Mouse (Mus musculus) C2C12 (cell line): ENCODE measurements around the gene C1qtnf2. TPM values are rescaled to one million over a fixed set of nuclear protein-coding genes. Genes with fewer than 3 reads are reported as not detected.

ENCODE experiments used
- H3K27me3 ChIP-seq: one replicate; pipeline ENCODE4 v1.6.1; 2011; ENCODE audit not compliant: control insufficient read depth, insufficient read depth, insufficient read length
- H3K36me3 ChIP-seq: one replicate; pipeline ENCODE4 v1.6.1; 2011; ENCODE audit not compliant: control insufficient read depth, insufficient read depth
- H3K4me3 ChIP-seq: one replicate; pipeline ENCODE4 v1.5.1; 2011; ENCODE audit warnings: mild to moderate bottlenecking, control low read depth; ENCODE audit not compliant: poor library complexity, insufficient read depth, severe bottlenecking
- H3K79me2 ChIP-seq: one replicate; pipeline ENCODE4 v1.6.1; 2011; ENCODE audit not compliant: control insufficient read depth, insufficient read depth
- H3K79me3 ChIP-seq: one replicate; pipeline ENCODE4 v1.6.1; 2011; ENCODE audit warnings: low read depth, control low read depth
- H3ac ChIP-seq: one replicate; pipeline ENCODE3; 2011; ENCODE audit warnings: low read depth; ENCODE audit not compliant: control insufficient read depth, insufficient read length
- CEBPB ChIP-seq: IDR thresholded peaks from one replicate; pipeline ENCODE4 v1.6.1; 2011; ENCODE audit warnings: low read depth, mild to moderate bottlenecking, control low read depth, moderate library complexity
- CTCF ChIP-seq: IDR thresholded peaks from one replicate; pipeline ENCODE4 v1.5.1; 2011; ENCODE audit not compliant: control insufficient read depth, insufficient read depth, insufficient read length
- FOSL1 ChIP-seq: IDR thresholded peaks from one replicate; pipeline ENCODE4 v1.8.0; 2011; ENCODE audit warnings: mild to moderate bottlenecking, low read length; ENCODE audit not compliant: poor library complexity, insufficient read depth, severe bottlenecking
- MAX ChIP-seq: IDR thresholded peaks from one replicate; pipeline ENCODE4 v1.6.1; 2011; ENCODE audit warnings: mild to moderate bottlenecking, control low read depth
- MYOD1 ChIP-seq: IDR thresholded peaks from one replicate; pipeline ENCODE4 v1.6.1; 2011; ENCODE audit warnings: low read depth; ENCODE audit not compliant: control insufficient read depth, insufficient read length
- MYOG ChIP-seq: IDR thresholded peaks from one replicate; pipeline ENCODE4 v1.6.1; 2011; ENCODE audit not compliant: control insufficient read depth, insufficient read length; ENCODE audit errors: extremely low read depth
- USF1 ChIP-seq: IDR thresholded peaks from one replicate; pipeline ENCODE4 v1.6.1; 2011; ENCODE audit warnings: low read depth, mild to moderate bottlenecking, control low read depth, moderate library complexity
- polyA plus RNA-seq: library from polyadenylated mRNA; unstranded; fragments of >200 nt; fragmentation: generic; extraction: Trizol; gene quantifications from one replicate; pipeline ENCODE4 v1.2.1, GENCODE M21; 2012; ENCODE audit warnings: missing spikeins

C1qtnf2 gene
- polyA plus RNA-seq, 1 experiment = 0.09 TPM

GRCm38 (mm10) chr11:43484057-43484456 is 10.0 kb downstream of the C1qtnf2 start:
- TF ChIP-seq CEBPB (no peak), MAX (no peak), FOSL1 (no peak), USF1 (no peak), MYOG (no peak), CTCF (no peak), MYOD1 (no peak)
- Histone ChIP-seq H3K79me2 (no peaks in the 10 kb centered on the region), H3K27me3 (peaks cover 31% of the 10 kb centered on the region), H3K36me3 (no peaks in the 10 kb centered on the region), H3K4me3 (no peak overlapping the region), H3ac (no peak overlapping the region), H3K79me3 (no peaks in the 10 kb centered on the region)

GRCm38 (mm10) chr11:43484652-43485051 is 10.6 kb downstream of the C1qtnf2 start:
- H3K27me3 ChIP-seq = peaks cover 29% of the 10 kb centered on the region
- TF ChIP-seq CEBPB (no peak), FOSL1 (no peak), MYOD1 (no peak), CTCF (no peak), USF1 (no peak), MYOG (no peak), MAX (no peak)
- H3K36me3 ChIP-seq = no peaks in the 10 kb centered on the region
- H3K79me2 ChIP-seq = no peaks in the 10 kb centered on the region
- no peaks in the 10 kb centered on the region for H3K79me3 ChIP-seq
- no peak overlapping the region for H3K4me3 ChIP-seq
- no peak overlapping the region for H3ac ChIP-seq

GRCm38 (mm10) chr11:43485855-43486254 is 11.8 kb downstream of the C1qtnf2 start:
- Histone ChIP-seq H3K79me2 (no peaks in the 10 kb centered on the region), H3K4me3 (no peak overlapping the region), H3K27me3 (peaks cover 28% of the 10 kb centered on the region), H3ac (no peak overlapping the region), H3K36me3 (no peaks in the 10 kb centered on the region), H3K79me3 (no peaks in the 10 kb centered on the region)
- TF ChIP-seq MYOD1 (no peak), MYOG (no peak), CEBPB (no peak), FOSL1 (no peak), CTCF (no peak), MAX (no peak), USF1 (no peak)

GRCm38 (mm10) chr11:43492663-43493062 is 18.6 kb downstream of the C1qtnf2 start:
- Histone ChIP-seq H3K27me3 (peaks cover 6% of the 10 kb centered on the region), H3ac (no peak overlapping the region), H3K36me3 (no peaks in the 10 kb centered on the region), H3K79me3 (no peaks in the 10 kb centered on the region), H3K79me2 (no peaks in the 10 kb centered on the region), H3K4me3 (no peak overlapping the region)
- TF ChIP-seq CTCF (peak; percentile 42), CEBPB (no peak)

- H3K27me3 ChIP-seq = peaks cover 9% of the 10 kb centered on the region
- no peak overlapping the region for H3K4me3 ChIP-seq
- no peaks in the 10 kb centered on the region for H3K79me2 ChIP-seq
- no peak overlapping the region for H3ac ChIP-seq
- peak; percentile 27 for TF ChIP-seq CTCF
- no peak for TF ChIP-seq MYOD1
- no peaks in the 10 kb centered on the region for H3K36me3 ChIP-seq
- no peaks in the 10 kb centered on the region for H3K79me3 ChIP-seq
Measured at GRCm38 (mm10) chr11:43493815-43494409, 19.8 kb downstream of the C1qtnf2 start.

- Histone ChIP-seq H3K79me2 (no peaks in the 10 kb centered on the region), H3K79me3 (no peaks in the 10 kb centered on the region), H3ac (no peak overlapping the region), H3K36me3 (no peaks in the 10 kb centered on the region), H3K27me3 (peaks cover 9% of the 10 kb centered on the region), H3K4me3 (no peak overlapping the region)
- TF ChIP-seq MAX (no peak), MYOG (no peak), CTCF (no peak), FOSL1 (no peak), MYOD1 (no peak), USF1 (no peak), CEBPB (no peak)
Measured at GRCm38 (mm10) chr11:43495037-43495436, 21.0 kb downstream of the C1qtnf2 start.
